Mouse (Mus musculus) forebrain, embryonic 10.5 days (tissue): ENCODE data around the gene Hoxd12. TPM values are rescaled to one million over a fixed set of nuclear protein-coding genes. Genes with fewer than 3 reads are reported as not detected.
A peak's percentile ranks its signal among the peaks of the same experiment; 100 is the strongest.

Experiments
- DNase-seq: peaks from one replicate; pipeline ENCODE4 v3.0.0-alpha.2; 2017; ENCODE audit warnings: low spot score; ENCODE audit errors: extremely low spot score
- H3K27ac ChIP-seq: fragments of 300-500 bp; sonication (generic); 2 replicates; pipeline ENCODE4 v1.5.1; 2016; ENCODE audit warnings: mild to moderate bottlenecking
- H3K27me3 ChIP-seq: fragments of 300-500 bp; sonication (generic); 2 replicates; pipeline ENCODE4 v1.6.1; 2016; ENCODE audit warnings: mild to moderate bottlenecking; ENCODE audit not compliant: poor library complexity, severe bottlenecking
- H3K36me3 ChIP-seq: fragments of 300-500 bp; sonication (generic); replicated peaks from 2 replicates; pipeline ENCODE4 v1.6.1; 2016; ENCODE audit warnings: mild to moderate bottlenecking, moderate library complexity
- H3K4me1 ChIP-seq: fragments of 300-500 bp; sonication (generic); 2 replicates; pipeline ENCODE4 v1.6.1; 2016
- H3K4me3 ChIP-seq: fragments of 300-500 bp; sonication (generic); 2 replicates; pipeline ENCODE4 v1.5.1; 2016; ENCODE audit warnings: mild to moderate bottlenecking, moderate library complexity
- H3K9me3 ChIP-seq: fragments of 300-500 bp; sonication (generic); 2 replicates; pipeline ENCODE4 v1.6.1; 2016; ENCODE audit warnings: mild to moderate bottlenecking, moderate library complexity
- whole genome bisulfite sequencing: fragments of 180-500 bp; shearing (Covaris S2); methylation state at CpG from one replicate; pipeline ENCODE4 v1.1.7; 2016; 5-methylcytosine and 5-hydroxymethylcytosine counted together
- polyA plus RNA-seq: library from polyadenylated mRNA; unstranded; fragments of >200 nt; fragmentation: Nextera tagmentation; extraction: Ambion mirVana; gene quantifications from 2 replicates; pipeline ENCODE4 v1.2.1, GENCODE M21; 2016

The Hoxd12 gene
- polyA plus RNA-seq, 1 experiment from 2014 or later: not detected

- peaks cover 100% of the 10 kb centered on the region for H3K27me3 ChIP-seq
- under 1% methylated on average over 34 of the region's 34 CpGs for WGBS
- peak; percentile 53 for DNase-seq
- H3K4me3 ChIP-seq: no peak overlapping the region
- peaks cover 14% of the 10 kb centered on the region for H3K4me1 ChIP-seq
- H3K9me3 ChIP-seq: no peaks in the 10 kb centered on the region
- no peak overlapping the region for H3K27ac ChIP-seq
- H3K36me3 ChIP-seq: no peaks in the 10 kb centered on the region
Observed at GRCm38 (mm10) chr2:74696442-74697335, 21.9 kb downstream of the Hoxd12 start.

GRCm38 (mm10) chr2:74697567-74698121, 22.8 kb downstream of the Hoxd12 start, which contains the start of gene Hoxd9:
Hoxd9 (plus strand) TSS chr2:74697727.
- Histone ChIP-seq H3K27me3 (peaks cover 100% of the 10 kb centered on the region), H3K4me1 (peaks cover 14% of the 10 kb centered on the region), H3K36me3 (no peaks in the 10 kb centered on the region), H3K27ac (no peak within 1 kb of the TSS), H3K4me3 (peak within 1 kb of the TSS; percentile 44), H3K9me3 (no peaks in the 10 kb centered on the region)
- WGBS: under 1% methylated on average over 43 of the region's 43 CpGs
- DNase-seq: peak; percentile 69

GRCm38 (mm10) chr2:74698201-74699052, 23.6 kb downstream of the Hoxd12 start:
- H3K36me3 ChIP-seq: no peaks in the 10 kb centered on the region
- no peaks in the 10 kb centered on the region for H3K9me3 ChIP-seq
- H3K27me3 ChIP-seq: peaks cover 100% of the 10 kb centered on the region
- H3K4me1 ChIP-seq: peaks cover 14% of the 10 kb centered on the region
- H3K4me3 ChIP-seq: peak overlapping the region; percentile 44
- peak; percentile 56 for DNase-seq
- under 1% methylated on average over 82 of the region's 86 CpGs for WGBS
- H3K27ac ChIP-seq: no peak overlapping the region

- no peaks in the 10 kb centered on the region for H3K9me3 ChIP-seq
- 1% methylated on average over 17 of the region's 17 CpGs for WGBS
- DNase-seq: peak; percentile 46
Observed at GRCm38 (mm10) chr2:74699053-74699430, 24.2 kb downstream of the Hoxd12 start.

GRCm38 (mm10) chr2:74699664-74700545, 25.1 kb downstream of the Hoxd12 start:
- Histone ChIP-seq H3K4me3 (no peak overlapping the region), H3K27ac (no peak overlapping the region), H3K4me1 (peaks cover 21% of the 10 kb centered on the region), H3K36me3 (no peaks in the 10 kb centered on the region), H3K9me3 (no peaks in the 10 kb centered on the region), H3K27me3 (peaks cover 100% of the 10 kb centered on the region)
- peak; percentile 36 for DNase-seq
- WGBS: 2% methylated on average over 23 of the region's 23 CpGs

More at GRCm38 (mm10) chr2:74699053-74699430, 24.2 kb downstream of the Hoxd12 start:
- Histone ChIP-seq H3K4me1 (peaks cover 16% of the 10 kb centered on the region), H3K36me3 (no peaks in the 10 kb centered on the region), H3K27ac (no peak overlapping the region), H3K27me3 (peaks cover 100% of the 10 kb centered on the region), H3K4me3 (no peak overlapping the region)

- under 1% methylated on average over 22 of the region's 22 CpGs for WGBS
- H3K4me3 ChIP-seq: no peak overlapping the region
- no peak overlapping the region for H3K27ac ChIP-seq
- DNase-seq: peak; percentile 33
- H3K27me3 ChIP-seq: peaks cover 100% of the 10 kb centered on the region
- peaks cover 29% of the 10 kb centered on the region for H3K4me1 ChIP-seq
- H3K9me3 ChIP-seq: no peaks in the 10 kb centered on the region
- H3K36me3 ChIP-seq: no peaks in the 10 kb centered on the region
Observed at GRCm38 (mm10) chr2:74700546-74701112, 25.8 kb downstream of the Hoxd12 start.

- no peak overlapping the region for H3K27ac ChIP-seq
- H3K9me3 ChIP-seq: no peaks in the 10 kb centered on the region
- H3K4me1 ChIP-seq: peaks cover 30% of the 10 kb centered on the region
- WGBS: 12% methylated on average over 17 of the region's 17 CpGs
- H3K36me3 ChIP-seq: no peaks in the 10 kb centered on the region
- DNase-seq: peak; percentile 76
- peaks cover 100% of the 10 kb centered on the region for H3K27me3 ChIP-seq
- no peak overlapping the region for H3K4me3 ChIP-seq
Observed at GRCm38 (mm10) chr2:74701949-74702819, 27.4 kb downstream of the Hoxd12 start.

GRCm38 (mm10) chr2:74702820-74703219, 28.0 kb downstream of the Hoxd12 start:
- WGBS: 15% methylated on average over 6 of the region's 6 CpGs
- H3K27me3 ChIP-seq: peaks cover 100% of the 10 kb centered on the region
- H3K27ac ChIP-seq: no peak overlapping the region
- no peak for DNase-seq
- H3K9me3 ChIP-seq: no peaks in the 10 kb centered on the region
- H3K4me3 ChIP-seq: no peak overlapping the region
- H3K4me1 ChIP-seq: peaks cover 25% of the 10 kb centered on the region
- H3K36me3 ChIP-seq: no peaks in the 10 kb centered on the region

- 2% methylated on average over 10 of the region's 10 CpGs for WGBS
- Histone ChIP-seq H3K4me1 (peaks cover 20% of the 10 kb centered on the region), H3K27me3 (peaks cover 100% of the 10 kb centered on the region), H3K27ac (no peak overlapping the region), H3K4me3 (no peak overlapping the region), H3K9me3 (no peaks in the 10 kb centered on the region), H3K36me3 (no peaks in the 10 kb centered on the region)
- peak; percentile 38 for DNase-seq
Observed at GRCm38 (mm10) chr2:74703317-74703716, 28.5 kb downstream of the Hoxd12 start.

- WGBS: 2% methylated on average over 26 of the region's 26 CpGs
- peaks cover 100% of the 10 kb centered on the region for H3K27me3 ChIP-seq
- H3K9me3 ChIP-seq: no peaks in the 10 kb centered on the region
- no peak overlapping the region for H3K27ac ChIP-seq
- H3K4me3 ChIP-seq: no peak overlapping the region
- peak; percentile 47 for DNase-seq
- H3K36me3 ChIP-seq: no peaks in the 10 kb centered on the region
- peaks cover 16% of the 10 kb centered on the region for H3K4me1 ChIP-seq
Observed at GRCm38 (mm10) chr2:74703720-74704392, 29.0 kb downstream of the Hoxd12 start.
